Mouse (Mus musculus) forebrain, embryonic 13.5 days (tissue): Measurements from ENCODE around the gene Zp3r. TPM values are rescaled to one million over a fixed set of nuclear protein-coding genes. Genes with fewer than 3 reads are reported as not detected.
"Not testable (repeated sequence)": the region's sequence is repeated elsewhere in the genome, so short reads cannot be mapped to it uniquely, and the experiment has no call there.

Source experiments
- ATAC-seq: fragments of 200-750 bp; cut with Nextera tagmentation; 2 replicates; pipeline ENCODE4 v1.8.0; 2017
- H3K27ac ChIP-seq: fragments of 300-500 bp; sonication (generic); 2 replicates; pipeline ENCODE4 v1.5.1; 2015; ENCODE audit warnings: inconsistent platforms, mild to moderate bottlenecking, moderate library complexity
- H3K27me3 ChIP-seq: fragments of 300-500 bp; sonication (generic); 2 replicates; pipeline ENCODE4 v1.6.1; 2015; ENCODE audit warnings: mild to moderate bottlenecking, inconsistent platforms
- H3K36me3 ChIP-seq: fragments of 300-500 bp; sonication (generic); 2 replicates; pipeline ENCODE4 v1.6.1; 2015; ENCODE audit warnings: mild to moderate bottlenecking, inconsistent platforms; ENCODE audit not compliant: poor library complexity, severe bottlenecking
- H3K4me1 ChIP-seq: fragments of 300-500 bp; sonication (generic); 2 replicates; pipeline ENCODE4 v1.6.1; 2015; ENCODE audit warnings: inconsistent platforms
- H3K4me2 ChIP-seq: fragments of 300-500 bp; sonication (generic); 2 replicates; pipeline ENCODE4 v1.6.1; 2015; ENCODE audit warnings: inconsistent platforms, mild to moderate bottlenecking, moderate library complexity
- H3K4me3 ChIP-seq: fragments of 300-500 bp; sonication (generic); 2 replicates; pipeline ENCODE4 v1.5.1; 2015; ENCODE audit warnings: mild to moderate bottlenecking, inconsistent platforms
- H3K9ac ChIP-seq: fragments of 300-500 bp; sonication (generic); 2 replicates; pipeline ENCODE4 v1.6.1; 2015; ENCODE audit warnings: mild to moderate bottlenecking, inconsistent platforms
- H3K9me3 ChIP-seq: fragments of 300-500 bp; sonication (generic); replicated peaks from 2 replicates; pipeline ENCODE4 v1.6.1; 2016; ENCODE audit warnings: inconsistent platforms
- WGBS: fragments of 180-500 bp; shearing (Covaris S2); methylation state at CpG from one replicate; pipeline ENCODE4 v1.1.7; 2015; 5-methylcytosine and 5-hydroxymethylcytosine counted together
- polyA plus RNA-seq: library from polyadenylated mRNA; unstranded; fragments of >200 nt; fragmentation: Nextera tagmentation; extraction: Ambion mirVana; gene quantifications from 2 replicates; pipeline ENCODE4 v1.2.1, GENCODE M21; 2015

Zp3r gene
- polyA plus RNA-seq: not detected in 2 replicates

GRCm38 (mm10) chr1:130629521-130629920 is at the start of gene Zp3r:
TSS of gene Zp3r (minus strand) at chr1:130629621.
- H3K4me3 ChIP-seq: no peak within 1 kb of the TSS
- H3K4me2 ChIP-seq: no peak within 1 kb of the TSS
- no peaks in the 10 kb centered on the region for H3K36me3 ChIP-seq
- no peaks in the 10 kb centered on the region for H3K27me3 ChIP-seq
- 95% methylated on average over 2 of the region's 2 CpGs for WGBS
- no peak for ATAC-seq
- H3K9ac ChIP-seq: no peak within 1 kb of the TSS
- no peak within 1 kb of the TSS for H3K27ac ChIP-seq
- H3K9me3 ChIP-seq: no peaks in the 10 kb centered on the region
- no peaks in the 10 kb centered on the region for H3K4me1 ChIP-seq

GRCm38 (mm10) chr1:130678551-130678950 is 49.1 kb upstream of the Zp3r start:
- Histone ChIP-seq H3K9me3 (no peaks in the 10 kb centered on the region), H3K4me3 (no peak overlapping the region), H3K36me3 (no peaks in the 10 kb centered on the region), H3K4me1 (no peaks in the 10 kb centered on the region), H3K27ac (no peak overlapping the region), H3K27me3 (no peaks in the 10 kb centered on the region), H3K9ac (no peak overlapping the region), H3K4me2 (no peak overlapping the region)
- no peak for ATAC-seq
- 85% methylated on average over 2 of the region's 2 CpGs for WGBS

- not testable (repeated sequence) for H3K4me2 ChIP-seq, H3K4me1 ChIP-seq, H3K27ac ChIP-seq, H3K9me3 ChIP-seq, H3K27me3 ChIP-seq, H3K4me3 ChIP-seq, H3K36me3 ChIP-seq, H3K9ac ChIP-seq, ATAC-seq
- WGBS: 91% methylated on average over 5 of the region's 5 CpGs
Measured at GRCm38 (mm10) chr1:130663576-130663975, 34.2 kb upstream of the Zp3r start.

GRCm38 (mm10) chr1:130661454-130661853 is 32.0 kb upstream of the Zp3r start, which contains the start of gene C4bp:
TSS of gene C4bp (minus strand) at chr1:130661632.
- no peak within 1 kb of the TSS for H3K4me3 ChIP-seq
- ATAC-seq: no peak
- 96% methylated on average over 3 of the region's 3 CpGs for whole genome bisulfite sequencing
- H3K9ac ChIP-seq: no peak within 1 kb of the TSS
- H3K4me1 ChIP-seq: no peaks in the 10 kb centered on the region
- H3K27me3 ChIP-seq: no peaks in the 10 kb centered on the region
- H3K4me2 ChIP-seq: no peak within 1 kb of the TSS
- no peaks in the 10 kb centered on the region for H3K36me3 ChIP-seq
- no peaks in the 10 kb centered on the region for H3K9me3 ChIP-seq
- no peak within 1 kb of the TSS for H3K27ac ChIP-seq

- not testable (repeated sequence) for H3K4me1 ChIP-seq, H3K27ac ChIP-seq, H3K27me3 ChIP-seq, H3K4me2 ChIP-seq, H3K36me3 ChIP-seq, ATAC-seq, H3K9ac ChIP-seq, H3K9me3 ChIP-seq, H3K4me3 ChIP-seq
- WGBS: 50% methylated on average over 5 of the region's 5 CpGs
Measured at GRCm38 (mm10) chr1:130659641-130660040, 30.2 kb upstream of the Zp3r start.

GRCm38 (mm10) chr1:130644103-130644502 is 14.7 kb upstream of the Zp3r start:
- Histone ChIP-seq H3K4me1 (no peaks in the 10 kb centered on the region), H3K9ac (no peak overlapping the region), H3K9me3 (no peaks in the 10 kb centered on the region), H3K27me3 (no peaks in the 10 kb centered on the region), H3K27ac (no peak overlapping the region), H3K4me3 (no peak overlapping the region), H3K4me2 (no peak overlapping the region), H3K36me3 (no peaks in the 10 kb centered on the region)
- 51% methylated on average over 4 of the region's 4 CpGs for whole genome bisulfite sequencing
- ATAC-seq: no peak

- Histone ChIP-seq H3K27ac (no peak overlapping the region), H3K4me1 (no peaks in the 10 kb centered on the region), H3K4me3 (no peak overlapping the region), H3K36me3 (no peaks in the 10 kb centered on the region), H3K4me2 (no peak overlapping the region), H3K27me3 (no peaks in the 10 kb centered on the region), H3K9me3 (no peaks in the 10 kb centered on the region), H3K9ac (no peak overlapping the region)
- no peak for ATAC-seq
Measured at GRCm38 (mm10) chr1:130640967-130641366, 11.5 kb upstream of the Zp3r start.

GRCm38 (mm10) chr1:130633761-130634410 is 4.5 kb upstream of the Zp3r start:
- Histone ChIP-seq H3K9me3 (no peaks in the 10 kb centered on the region), H3K4me1 (no peaks in the 10 kb centered on the region), H3K4me3 (no peak overlapping the region), H3K9ac (no peak overlapping the region), H3K36me3 (no peaks in the 10 kb centered on the region), H3K27me3 (no peaks in the 10 kb centered on the region), H3K27ac (no peak overlapping the region), H3K4me2 (no peak overlapping the region)
- 35% methylated on average over 16 of the region's 16 CpGs for WGBS
- 0 out of 2 replicates have a peak, but pooled peaks have one; percentile 70 for ATAC-seq

GRCm38 (mm10) chr1:130633316-130633715 is 3.9 kb upstream of the Zp3r start:
- Histone ChIP-seq H3K36me3 (no peaks in the 10 kb centered on the region), H3K4me1 (no peaks in the 10 kb centered on the region), H3K9ac (no peak overlapping the region), H3K4me3 (no peak overlapping the region), H3K27me3 (no peaks in the 10 kb centered on the region), H3K4me2 (no peak overlapping the region), H3K9me3 (no peaks in the 10 kb centered on the region), H3K27ac (no peak overlapping the region)
- no peak for ATAC-seq
- WGBS: 92% methylated on average over 8 of the region's 8 CpGs

- H3K4me1 ChIP-seq: no peaks in the 10 kb centered on the region
- H3K27me3 ChIP-seq: no peaks in the 10 kb centered on the region
- H3K27ac ChIP-seq: no peak overlapping the region
- H3K9ac ChIP-seq: no peak overlapping the region
- H3K4me2 ChIP-seq: no peak overlapping the region
- no peaks in the 10 kb centered on the region for H3K36me3 ChIP-seq
- H3K4me3 ChIP-seq: no peak overlapping the region
- 91% methylated on average over 2 of the region's 2 CpGs for WGBS
- H3K9me3 ChIP-seq: no peaks in the 10 kb centered on the region
- no peak for ATAC-seq
Measured at GRCm38 (mm10) chr1:130596291-130596690, 33.1 kb downstream of the Zp3r start.

GRCm38 (mm10) chr1:130588659-130589058 is 40.8 kb downstream of the Zp3r start:
- no peaks in the 10 kb centered on the region for H3K9me3 ChIP-seq
- no peak overlapping the region for H3K4me2 ChIP-seq
- no peak overlapping the region for H3K4me3 ChIP-seq
- no peaks in the 10 kb centered on the region for H3K36me3 ChIP-seq
- no peak for ATAC-seq
- 84% methylated on average over 9 of the region's 9 CpGs for WGBS
- H3K27me3 ChIP-seq: no peaks in the 10 kb centered on the region
- no peak overlapping the region for H3K9ac ChIP-seq
- no peaks in the 10 kb centered on the region for H3K4me1 ChIP-seq
- H3K27ac ChIP-seq: no peak overlapping the region

- Histone ChIP-seq H3K9me3 (no peaks in the 10 kb centered on the region), H3K4me2 (no peak overlapping the region), H3K4me3 (no peak overlapping the region), H3K4me1 (no peaks in the 10 kb centered on the region), H3K27ac (no peak overlapping the region), H3K9ac (no peak overlapping the region), H3K27me3 (no peaks in the 10 kb centered on the region), H3K36me3 (no peaks in the 10 kb centered on the region)
- 51% methylated on average over 4 of the region's 4 CpGs for whole genome bisulfite sequencing
- ATAC-seq: peak; percentile 67
Measured at GRCm38 (mm10) chr1:130576389-130576788, 53.0 kb downstream of the Zp3r start.

GRCm38 (mm10) chr1:130575962-130576361 is 53.5 kb downstream of the Zp3r start:
- H3K36me3 ChIP-seq: no peaks in the 10 kb centered on the region
- no peaks in the 10 kb centered on the region for H3K9me3 ChIP-seq
- no peak overlapping the region for H3K27ac ChIP-seq
- no peak overlapping the region for H3K4me3 ChIP-seq
- H3K9ac ChIP-seq: no peak overlapping the region
- ATAC-seq: no peak
- H3K4me2 ChIP-seq: no peak overlapping the region
- H3K27me3 ChIP-seq: no peaks in the 10 kb centered on the region
- H3K4me1 ChIP-seq: no peaks in the 10 kb centered on the region
